Mouse (Mus musculus) kidney, postnatal 4 days (tissue): ENCODE measurements at regions not wholly inside any gene's neighbourhood (a gene's known extent, or its start where the extent isn't known, plus 50 kb on each side); places are given as distances from the start of the nearest gene placed in this dataset.

Source experiments
- DNase-seq, 2 experiments: peaks; one replicate each; pipeline ENCODE4 v3.0.0; 2021; ENCODE audit warnings: mixed read lengths in 2 of 2

- no peak for DNase-seq
Measured at GRCm38 (mm10) chr17:82731561-82731960, 483.5 kb upstream of the Pkdcc start.

- DNase-seq = no peak
Measured at GRCm38 (mm10) chr17:82742445-82742844, 472.6 kb upstream of the Pkdcc start.

GRCm38 (mm10) chr17:82757400-82757799, 457.7 kb upstream of the Pkdcc start:
- no peak for DNase-seq

GRCm38 (mm10) chr17:82779096-82779495, 436.0 kb upstream of the Pkdcc start:
- DNase-seq = no peak

GRCm38 (mm10) chr17:82822129-82822528, 393.0 kb upstream of the Pkdcc start:
- no peak for DNase-seq

- no peak for DNase-seq
Measured at GRCm38 (mm10) chr17:82824057-82824456, 391.0 kb upstream of the Pkdcc start.

- no peak for DNase-seq
Measured at GRCm38 (mm10) chr17:82824619-82825018, 390.5 kb upstream of the Pkdcc start.

- peak in 1 of 2 experiments; percentile 4 for DNase-seq
Measured at GRCm38 (mm10) chr17:82827170-82827569, 387.9 kb upstream of the Pkdcc start.

- DNase-seq = peak in 1 of 2 experiments; percentile 4
Measured at GRCm38 (mm10) chr17:82827841-82828240, 387.3 kb upstream of the Pkdcc start.

- no peak for DNase-seq
Measured at GRCm38 (mm10) chr17:82828434-82828997, 386.6 kb upstream of the Pkdcc start.

GRCm38 (mm10) chr17:82829415-82829814, 385.7 kb upstream of the Pkdcc start:
- DNase-seq = no peak

- DNase-seq = no peak
Measured at GRCm38 (mm10) chr17:82834177-82834576, 380.9 kb upstream of the Pkdcc start.

- DNase-seq = no peak
Measured at GRCm38 (mm10) chr17:82836115-82836514, 379.0 kb upstream of the Pkdcc start.

- no peak for DNase-seq
Measured at GRCm38 (mm10) chr17:82846776-82847494, 368.2 kb upstream of the Pkdcc start.

- peak; percentile 89 to 90 for DNase-seq
Measured at GRCm38 (mm10) chr17:82857199-82858147, 357.6 kb upstream of the Pkdcc start.

GRCm38 (mm10) chr17:82860391-82860790, 354.7 kb upstream of the Pkdcc start:
- DNase-seq = no peak

- no peak for DNase-seq
Measured at GRCm38 (mm10) chr17:82860966-82861365, 354.1 kb upstream of the Pkdcc start.

- no peak for DNase-seq
Measured at GRCm38 (mm10) chr17:82877131-82877530, 338.0 kb upstream of the Pkdcc start.

- no peak for DNase-seq
Measured at GRCm38 (mm10) chr17:82900602-82901001, 314.5 kb upstream of the Pkdcc start.

- DNase-seq = peak in 1 of 2 experiments; percentile 15
Measured at GRCm38 (mm10) chr17:82901098-82901891, 313.8 kb upstream of the Pkdcc start.

- no peak for DNase-seq
Measured at GRCm38 (mm10) chr17:82904961-82905360, 310.1 kb upstream of the Pkdcc start.

GRCm38 (mm10) chr17:82905483-82905882, 309.6 kb upstream of the Pkdcc start:
- no peak for DNase-seq

GRCm38 (mm10) chr17:82909189-82909588, 305.9 kb upstream of the Pkdcc start:
- DNase-seq = no peak
